Mouse (Mus musculus) C2C12 (cell line): ENCODE results near the gene Fbxo17. TPM values are rescaled to one million over a fixed set of nuclear protein-coding genes. Genes with fewer than 3 reads are reported as not detected.
"Not testable (repeated sequence)": the region's sequence is repeated elsewhere in the genome, so short reads cannot be mapped to it uniquely, and the experiment has no call there.

ENCODE experiments used
- H3K27me3 ChIP-seq: one replicate; pipeline ENCODE4 v1.6.1; 2011; ENCODE audit not compliant: control insufficient read depth, insufficient read depth, insufficient read length
- H3K36me3 ChIP-seq: one replicate; pipeline ENCODE4 v1.6.1; 2011; ENCODE audit not compliant: control insufficient read depth, insufficient read depth
- H3K4me3 ChIP-seq: one replicate; pipeline ENCODE4 v1.5.1; 2011; ENCODE audit warnings: mild to moderate bottlenecking, control low read depth; ENCODE audit not compliant: poor library complexity, insufficient read depth, severe bottlenecking
- H3K79me2 ChIP-seq: one replicate; pipeline ENCODE4 v1.6.1; 2011; ENCODE audit not compliant: control insufficient read depth, insufficient read depth
- H3K79me3 ChIP-seq: one replicate; pipeline ENCODE4 v1.6.1; 2011; ENCODE audit warnings: low read depth, control low read depth
- H3ac ChIP-seq: one replicate; pipeline ENCODE3; 2011; ENCODE audit warnings: low read depth; ENCODE audit not compliant: control insufficient read depth, insufficient read length
- CEBPB ChIP-seq: IDR thresholded peaks from one replicate; pipeline ENCODE4 v1.6.1; 2011; ENCODE audit warnings: low read depth, mild to moderate bottlenecking, control low read depth, moderate library complexity
- CTCF ChIP-seq: IDR thresholded peaks from one replicate; pipeline ENCODE4 v1.5.1; 2011; ENCODE audit not compliant: control insufficient read depth, insufficient read depth, insufficient read length
- FOSL1 ChIP-seq: IDR thresholded peaks from one replicate; pipeline ENCODE4 v1.8.0; 2011; ENCODE audit warnings: mild to moderate bottlenecking, low read length; ENCODE audit not compliant: poor library complexity, insufficient read depth, severe bottlenecking
- MAX ChIP-seq: IDR thresholded peaks from one replicate; pipeline ENCODE4 v1.6.1; 2011; ENCODE audit warnings: mild to moderate bottlenecking, control low read depth
- MYOD1 ChIP-seq: IDR thresholded peaks from one replicate; pipeline ENCODE4 v1.6.1; 2011; ENCODE audit warnings: low read depth; ENCODE audit not compliant: control insufficient read depth, insufficient read length
- MYOG ChIP-seq: IDR thresholded peaks from one replicate; pipeline ENCODE4 v1.6.1; 2011; ENCODE audit not compliant: control insufficient read depth, insufficient read length; ENCODE audit errors: extremely low read depth
- USF1 ChIP-seq: IDR thresholded peaks from one replicate; pipeline ENCODE4 v1.6.1; 2011; ENCODE audit warnings: low read depth, mild to moderate bottlenecking, control low read depth, moderate library complexity
- polyA plus RNA-seq: library from polyadenylated mRNA; unstranded; fragments of >200 nt; fragmentation: generic; extraction: Trizol; gene quantifications from one replicate; pipeline ENCODE4 v1.2.1, GENCODE M21; 2012; ENCODE audit warnings: missing spikeins

The Fbxo17 gene
- polyA plus RNA-seq, 1 experiment: 9.8 TPM

DNA sequence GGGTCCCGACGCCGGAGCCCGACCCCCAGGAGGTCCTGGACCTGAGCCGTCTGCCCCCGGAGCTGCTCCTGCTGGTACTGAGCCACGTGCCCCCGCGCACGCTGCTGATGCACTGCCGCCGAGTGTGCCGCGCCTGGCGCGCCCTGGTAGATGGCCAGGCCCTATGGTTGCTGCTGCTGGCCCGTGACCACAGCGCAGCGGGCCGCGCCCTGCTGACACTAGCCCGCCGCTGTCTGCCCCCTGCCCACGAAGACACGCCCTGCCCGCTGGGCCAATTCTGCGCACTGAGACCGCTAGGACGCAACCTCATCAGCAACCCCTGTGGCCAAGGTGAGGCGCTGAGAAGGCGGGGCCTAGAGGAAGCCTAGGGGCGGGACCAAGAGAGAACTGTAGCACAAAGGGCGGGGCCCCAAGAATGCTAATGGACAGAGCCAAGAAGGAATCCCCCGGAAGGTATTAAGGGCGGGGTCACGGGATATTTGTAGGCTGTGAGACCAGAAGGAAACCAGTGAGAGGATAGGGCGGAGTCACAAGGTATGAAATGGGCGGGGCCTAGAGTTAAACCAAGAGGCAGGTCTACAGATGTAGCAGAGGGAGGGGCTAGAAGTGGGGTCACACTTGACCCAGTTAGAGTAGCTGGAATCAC lies 23.2 kb upstream of the Fbxo17 start:
- H3K79me3 ChIP-seq: no peaks in the 10 kb centered on the region
- H3K27me3 ChIP-seq: peaks cover 18% of the 10 kb centered on the region
- H3K79me2 ChIP-seq: no peaks in the 10 kb centered on the region
- no peaks in the 10 kb centered on the region for H3K36me3 ChIP-seq
- TF ChIP-seq MYOG (no peak), MYOD1 (no peak), CTCF (no peak), MAX (no peak), FOSL1 (no peak), CEBPB (no peak)
- no peak overlapping the region for H3ac ChIP-seq
- no peak overlapping the region for H3K4me3 ChIP-seq

DNA sequence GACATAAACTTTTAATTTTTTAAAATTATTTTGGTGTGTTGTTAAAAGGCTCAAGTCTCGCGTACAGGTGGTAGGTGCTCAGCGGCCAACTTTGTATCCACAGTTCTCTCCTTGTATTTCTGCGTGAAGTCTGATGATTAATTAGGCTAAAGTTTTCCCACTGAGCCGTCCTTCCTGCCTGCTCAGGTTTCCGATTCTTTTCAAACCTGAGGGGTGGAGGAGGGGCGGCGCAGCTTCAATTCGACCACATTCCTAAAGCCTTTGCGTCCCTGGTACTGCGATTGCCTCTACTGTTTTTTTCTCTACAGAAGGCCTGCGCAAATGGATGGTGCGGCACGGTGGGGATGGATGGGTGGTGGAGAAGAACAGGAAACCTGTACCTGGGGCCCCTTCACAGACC lies 22.2 kb upstream of the Fbxo17 start:
- H3K79me2 ChIP-seq: no peaks in the 10 kb centered on the region
- no peak overlapping the region for H3K4me3 ChIP-seq

DNA sequence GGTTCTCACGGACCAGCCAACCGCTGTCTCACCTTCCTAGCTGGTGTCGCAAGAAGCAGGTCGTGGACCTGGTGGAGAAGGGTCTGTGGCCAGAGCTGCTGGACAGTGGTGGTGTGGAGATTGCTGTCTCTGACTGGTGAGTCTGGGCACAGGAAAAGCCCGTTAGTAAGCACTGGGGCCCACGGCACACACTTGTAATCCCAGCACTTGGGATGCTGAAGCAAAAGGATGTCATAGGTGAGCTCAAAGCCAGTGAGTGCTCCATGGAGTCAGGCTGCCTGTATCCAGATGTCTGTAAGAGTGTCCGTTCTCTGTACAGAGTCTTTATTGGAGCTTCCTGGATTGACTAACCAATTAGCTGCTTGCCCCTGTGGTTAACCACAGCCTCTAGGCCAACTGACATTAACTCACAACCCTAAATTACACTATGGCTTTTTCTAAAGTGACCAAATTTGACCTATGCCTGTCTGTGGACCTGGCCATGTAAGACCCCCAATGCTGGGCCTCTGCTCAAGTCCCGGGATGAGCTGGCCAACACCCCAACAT lies 21.6 kb upstream of the Fbxo17 start:
- H3K27me3 ChIP-seq: peaks cover 17% of the 10 kb centered on the region
- no peak overlapping the region for H3ac ChIP-seq
- no peak for TF ChIP-seq MYOG
- H3K36me3 ChIP-seq: no peaks in the 10 kb centered on the region
- no peaks in the 10 kb centered on the region for H3K79me2 ChIP-seq
- H3K4me3 ChIP-seq: no peak overlapping the region
- no peaks in the 10 kb centered on the region for H3K79me3 ChIP-seq

More for the DNA sequence above, 22.2 kb upstream of the Fbxo17 start:
- H3K27me3 ChIP-seq: peaks cover 21% of the 10 kb centered on the region
- H3ac ChIP-seq: no peak overlapping the region
- TF ChIP-seq MAX (no peak), FOSL1 (no peak), USF1 (no peak)
- no peaks in the 10 kb centered on the region for H3K36me3 ChIP-seq
- no peaks in the 10 kb centered on the region for H3K79me3 ChIP-seq

DNA sequence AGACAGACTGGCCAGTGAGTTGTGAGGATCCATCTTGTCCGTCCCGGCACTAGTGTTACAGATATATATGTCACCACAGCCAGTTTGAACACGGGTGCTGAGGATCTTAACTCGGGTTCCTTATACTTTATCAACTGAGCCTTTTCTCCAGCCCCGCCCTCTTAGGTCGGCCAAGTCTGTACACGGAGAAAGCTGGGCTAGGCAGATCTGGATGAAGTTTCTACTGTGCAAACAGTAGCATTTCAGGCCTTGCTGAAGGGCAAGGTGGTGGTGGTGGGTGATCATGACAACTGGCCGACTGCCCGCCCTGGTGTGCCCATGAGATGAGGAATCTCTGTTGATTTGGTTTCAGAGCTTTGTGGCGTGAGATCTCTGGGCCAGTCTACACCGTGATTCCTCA lies 19.3 kb upstream of the Fbxo17 start:
- H3K36me3 ChIP-seq: no peaks in the 10 kb centered on the region
- H3K79me2 ChIP-seq: no peaks in the 10 kb centered on the region
- no peak for TF ChIP-seq MYOG
- TF ChIP-seq FOSL1: no peak
- TF ChIP-seq CTCF: no peak
- no peak for TF ChIP-seq MYOD1
- no peak overlapping the region for H3K4me3 ChIP-seq
- H3K27me3 ChIP-seq: peaks cover 13% of the 10 kb centered on the region
- H3ac ChIP-seq: no peak overlapping the region
- H3K79me3 ChIP-seq: no peaks in the 10 kb centered on the region

DNA sequence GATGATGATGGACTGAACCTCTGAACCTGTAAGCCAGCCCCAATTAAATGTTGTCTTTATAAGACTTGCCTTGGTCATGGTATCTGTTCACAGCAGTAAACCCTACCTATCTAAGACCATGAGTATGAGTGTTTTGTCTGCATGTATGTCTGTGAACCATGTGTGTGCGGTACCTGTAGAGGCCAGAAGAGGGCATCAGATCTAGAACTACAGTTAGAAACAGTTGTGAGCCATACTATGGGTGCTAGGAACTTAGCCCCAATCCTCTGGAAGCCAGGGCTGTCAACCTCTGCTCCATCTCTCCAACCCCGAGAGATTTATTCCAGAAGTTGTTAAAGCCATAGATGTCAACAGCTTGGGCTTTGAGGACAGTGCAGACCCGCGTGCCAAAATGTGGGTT lies 16.3 kb upstream of the Fbxo17 start:
- Histone ChIP-seq H3K36me3 (no peaks in the 10 kb centered on the region), H3K27me3 (peaks cover 11% of the 10 kb centered on the region), H3K79me2 (no peaks in the 10 kb centered on the region), H3K79me3 (no peaks in the 10 kb centered on the region), H3ac (no peak overlapping the region), H3K4me3 (no peak overlapping the region)
- TF ChIP-seq USF1 (no peak), CTCF (no peak), MAX (no peak), FOSL1 (no peak)

DNA sequence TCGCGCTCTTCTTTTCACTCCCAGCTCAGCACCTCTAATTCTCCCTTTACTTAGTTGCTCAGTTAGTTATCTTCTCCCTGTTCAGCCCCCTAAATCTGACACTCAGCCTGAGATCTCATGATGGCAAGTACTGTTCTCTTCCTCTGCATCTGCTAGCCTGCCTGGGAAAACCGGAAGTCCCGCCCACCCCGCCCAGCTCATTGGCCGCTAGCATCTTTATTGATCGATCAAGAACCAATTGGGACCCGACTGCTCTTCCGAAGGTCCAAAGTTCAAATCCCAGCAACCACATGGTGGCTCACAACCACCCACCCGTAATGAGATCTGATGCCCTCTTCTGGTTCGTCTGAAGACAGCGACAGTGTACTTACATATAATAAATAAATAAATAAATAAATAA lies 15.3 kb upstream of the Fbxo17 start:
- H3K79me3 ChIP-seq, H3ac ChIP-seq, H3K79me2 ChIP-seq, H3K4me3 ChIP-seq, H3K36me3 ChIP-seq: not testable (repeated sequence)
- H3K27me3 ChIP-seq: peaks cover 11% of the 10 kb centered on the region

DNA sequence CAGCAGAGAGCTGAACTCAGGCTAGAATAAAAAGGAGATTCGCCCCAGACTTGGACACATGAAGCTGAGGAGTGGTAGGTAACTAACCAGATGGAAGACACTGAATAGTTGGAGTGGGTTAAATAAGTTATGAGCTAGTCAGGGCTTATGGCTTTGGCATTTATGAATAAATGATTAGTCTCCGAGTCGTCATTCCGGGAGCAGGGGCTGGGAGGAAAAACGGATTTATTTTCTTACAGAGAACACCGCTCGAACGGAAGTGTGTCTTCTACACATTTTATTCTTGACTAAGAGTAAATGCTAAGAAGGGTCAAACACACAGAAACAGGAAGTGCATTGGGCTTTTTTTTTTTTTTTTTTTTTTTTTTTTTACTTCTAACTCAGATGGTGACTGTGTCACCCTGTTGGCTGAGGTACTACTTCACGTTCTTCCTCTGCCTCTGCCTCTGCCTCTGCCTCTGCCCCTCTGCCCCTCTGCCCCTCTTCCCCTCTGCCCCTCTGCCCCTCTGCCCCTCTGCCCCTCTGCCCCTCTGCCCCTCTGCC lies 13.9 kb upstream of the Fbxo17 start:
- Histone ChIP-seq H3K36me3 (no peaks in the 10 kb centered on the region), H3K79me2 (no peaks in the 10 kb centered on the region), H3ac (no peak overlapping the region), H3K27me3 (peaks cover 6% of the 10 kb centered on the region), H3K79me3 (no peaks in the 10 kb centered on the region), H3K4me3 (no peak overlapping the region)
- TF ChIP-seq MYOD1 (no peak), MYOG (no peak)
